Mouse (Mus musculus) cortical plate, adult 2 months (tissue): ENCODE data around the gene Stk40.

Experiments used
- CTCF ChIP-seq: fragments of 200-500 bp; IDR thresholded peaks from 2 replicates; pipeline ENCODE4 v1.5.1; 2011; ENCODE audit warnings: mild to moderate bottlenecking, control low read depth, low read length; ENCODE audit not compliant: insufficient read depth; ENCODE audit errors: extremely low read depth
- POLR2A ChIP-seq: fragments of 200-500 bp; IDR thresholded peaks from 2 replicates; pipeline ENCODE4 v1.6.1; 2011; ENCODE audit warnings: mild to moderate bottlenecking, low read length, control low read depth; ENCODE audit not compliant: insufficient read depth; ENCODE audit errors: extremely low read depth

DNA sequence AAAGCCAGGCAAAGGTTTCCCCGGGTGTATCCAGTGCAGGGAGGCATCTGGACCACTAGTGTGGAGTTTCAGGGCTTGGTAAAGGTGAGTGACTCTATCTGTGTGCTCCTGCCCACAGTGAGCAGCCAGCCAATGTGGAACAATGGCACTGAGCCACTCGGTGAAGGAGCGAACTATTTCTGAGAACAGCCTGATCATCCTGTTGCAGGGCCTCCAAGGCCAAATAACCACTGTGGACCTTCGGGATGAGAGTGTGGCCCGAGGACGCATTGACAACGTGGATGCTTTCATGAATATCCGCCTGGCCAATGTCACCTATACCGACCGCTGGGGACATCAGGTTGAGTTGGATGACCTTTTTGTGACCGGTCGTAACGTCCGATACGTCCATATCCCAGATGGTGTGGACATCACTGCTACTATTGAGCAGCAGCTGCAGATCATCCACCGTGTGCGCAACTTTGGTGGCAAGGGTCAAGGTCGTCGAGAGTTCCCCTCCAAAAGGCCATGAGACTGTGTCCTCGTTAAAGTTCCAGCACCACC lies 6.0 kb upstream of the Stk40 start:
- no peak for TF ChIP-seq CTCF
- TF ChIP-seq POLR2A = no peak
